Mouse (Mus musculus): ENCODE results near the gene Elfn1. TPM values are rescaled to one million over a fixed set of nuclear protein-coding genes. Genes with fewer than 3 reads are reported as not detected.

Elfn1 gene
- total and polyA plus RNA-seq, 3 experiments, result 0.05 TPM; not detected in 2

GRCm38 (mm10) chr5:139894025-139894508, 13.7 kb upstream of the Elfn1 start:
- no peak overlapping the region for H3K4me3 ChIP-seq (ENCODE audit: low read depth, low read length)
- ATAC-seq (ENCODE audit: extremely low read depth, insufficient number of reproducible peaks, low FRiP score, poor library complexity, severe bottlenecking) (no peak), DNase-seq (ENCODE audit: low spot score) (no peak)
- TF ChIP-seq TAL1 (conservative IDR thresholded peaks at IDR 0.05; ENCODE audit: low read depth, low read length) (no peak), CTCF (IDR thresholded peaks at IDR 0.05; ENCODE audit: low read depth, low read length) (no peak), GATA2 (IDR thresholded peaks at IDR 0.05; ENCODE audit: borderline replicate concordance, low read depth, low read length) (no peak), POLR2AphosphoS5 (IDR thresholded peaks at IDR 0.05; ENCODE audit: insufficient replicate concordance, low read depth, low read length) (no peak), GATA1 (IDR thresholded peaks at IDR 0.05; ENCODE audit: borderline replicate concordance, low read length) (no peak)
- peaks cover 2% of the 10 kb centered on the region; the same call in 1 of the 2 replicates for H3K27me3 ChIP-seq (ENCODE audit: insufficient read depth, low read length)
- no peaks in the 10 kb centered on the region for H3K9me3 ChIP-seq (replicated peaks)
- H3K4me1 ChIP-seq (ENCODE audit: insufficient read depth, low read depth, low read length), result no peaks in the 10 kb centered on the region
- no peaks in the 10 kb centered on the region for H3K36me3 ChIP-seq (replicated peaks)

- TF ChIP-seq GATA2 (IDR thresholded peaks at IDR 0.05; ENCODE audit: borderline replicate concordance, low read depth, low read length) (no peak), CTCF (IDR thresholded peaks at IDR 0.05; ENCODE audit: low read depth, low read length) (no peak)
- H3K36me3 ChIP-seq (replicated peaks), result no peaks in the 10 kb centered on the region
- ATAC-seq (ENCODE audit: extremely low read depth, insufficient number of reproducible peaks, low FRiP score, poor library complexity, severe bottlenecking) (no peak), DNase-seq (ENCODE audit: low spot score) (no peak)
- H3K4me1 ChIP-seq (ENCODE audit: insufficient read depth, low read depth, low read length), result no peaks in the 10 kb centered on the region
- H3K27me3 ChIP-seq (ENCODE audit: insufficient read depth, low read length), result no peaks in the 10 kb centered on the region; the same call in 1 of the 2 replicates
- H3K9me3 ChIP-seq (replicated peaks), result no peaks in the 10 kb centered on the region
- H3K4me3 ChIP-seq (ENCODE audit: low read depth, low read length), result no peak overlapping the region
Observed at GRCm38 (mm10) chr5:139899044-139899443, 8.7 kb upstream of the Elfn1 start.

GRCm38 (mm10) chr5:139905121-139905520, 2.6 kb upstream of the Elfn1 start:
- TF ChIP-seq CTCF (IDR thresholded peaks at IDR 0.05; ENCODE audit: low read depth, low read length) (no peak), TAL1 (conservative IDR thresholded peaks at IDR 0.05; ENCODE audit: low read depth, low read length) (no peak), GATA2 (IDR thresholded peaks at IDR 0.05; ENCODE audit: borderline replicate concordance, low read depth, low read length) (no peak), POLR2AphosphoS5 (IDR thresholded peaks at IDR 0.05; ENCODE audit: insufficient replicate concordance, low read depth, low read length) (no peak), GATA1 (IDR thresholded peaks at IDR 0.05; ENCODE audit: borderline replicate concordance, low read length) (no peak)
- Histone ChIP-seq H3K27me3 (ENCODE audit: insufficient read depth, low read length) (peaks cover 24% of the 10 kb centered on the region; the same call in 1 of the 2 replicates), H3K4me1 (ENCODE audit: insufficient read depth, low read depth, low read length) (no peaks in the 10 kb centered on the region), H3K36me3 (replicated peaks) (no peaks in the 10 kb centered on the region), H3K9me3 (replicated peaks) (peaks cover 17% of the 10 kb centered on the region), H3K4me3 (ENCODE audit: low read depth, low read length) (no peak overlapping the region)
- DNase-seq (ENCODE audit: low spot score) (no peak), ATAC-seq (ENCODE audit: extremely low read depth, insufficient number of reproducible peaks, low FRiP score, poor library complexity, severe bottlenecking) (no peak)

- DNase-seq (ENCODE audit: low spot score) (no peak), ATAC-seq (ENCODE audit: extremely low read depth, insufficient number of reproducible peaks, low FRiP score, poor library complexity, severe bottlenecking) (no peak)
- Histone ChIP-seq H3K9me3 (replicated peaks) (peaks cover 17% of the 10 kb centered on the region), H3K27me3 (ENCODE audit: insufficient read depth, low read length) (peaks cover 34% of the 10 kb centered on the region; the same call in 1 of the 2 replicates), H3K4me1 (ENCODE audit: insufficient read depth, low read depth, low read length) (no peaks in the 10 kb centered on the region), H3K36me3 (replicated peaks) (no peaks in the 10 kb centered on the region), H3K4me3 (ENCODE audit: low read depth, low read length) (no peak overlapping the region)
- no peak for TF ChIP-seq GATA1 (IDR thresholded peaks at IDR 0.05; ENCODE audit: borderline replicate concordance, low read length)
- TF ChIP-seq CTCF (IDR thresholded peaks at IDR 0.05; ENCODE audit: low read depth, low read length), result no peak
- no peak for TF ChIP-seq TAL1 (conservative IDR thresholded peaks at IDR 0.05; ENCODE audit: low read depth, low read length)
- TF ChIP-seq POLR2AphosphoS5 (IDR thresholded peaks at IDR 0.05; ENCODE audit: insufficient replicate concordance, low read depth, low read length), result no peak
- TF ChIP-seq GATA2 (IDR thresholded peaks at IDR 0.05; ENCODE audit: borderline replicate concordance, low read depth, low read length), result no peak
Observed at GRCm38 (mm10) chr5:139906507-139906906, 1.2 kb upstream of the Elfn1 start.

- Histone ChIP-seq H3K4me1 (ENCODE audit: insufficient read depth, low read depth, low read length) (no peaks in the 10 kb centered on the region), H3K9me3 (replicated peaks) (peaks cover 17% of the 10 kb centered on the region), H3K4me3 (ENCODE audit: low read depth, low read length) (no peak overlapping the region), H3K36me3 (replicated peaks) (no peaks in the 10 kb centered on the region), H3K27me3 (ENCODE audit: insufficient read depth, low read length) (peaks cover 41% of the 10 kb centered on the region; the same call in 1 of the 2 replicates)
- ATAC-seq (ENCODE audit: extremely low read depth, insufficient number of reproducible peaks, low FRiP score, poor library complexity, severe bottlenecking) (no peak), DNase-seq (ENCODE audit: low spot score) (no peak)
- no peak for TF ChIP-seq CTCF (IDR thresholded peaks at IDR 0.05; ENCODE audit: low read depth, low read length)
- TF ChIP-seq POLR2AphosphoS5 (IDR thresholded peaks at IDR 0.05; ENCODE audit: insufficient replicate concordance, low read depth, low read length), result no peak
- no peak for TF ChIP-seq GATA1 (IDR thresholded peaks at IDR 0.05; ENCODE audit: borderline replicate concordance, low read length)
- no peak for TF ChIP-seq GATA2 (IDR thresholded peaks at IDR 0.05; ENCODE audit: borderline replicate concordance, low read depth, low read length)
- no peak for TF ChIP-seq TAL1 (conservative IDR thresholded peaks at IDR 0.05; ENCODE audit: low read depth, low read length)
Observed at GRCm38 (mm10) chr5:139907241-139907640, 502 bp upstream of the Elfn1 start.

GRCm38 (mm10) chr5:139908243-139908810, 584 bp downstream of the Elfn1 start:
- H3K9me3 ChIP-seq (replicated peaks), result peaks cover 17% of the 10 kb centered on the region
- TF ChIP-seq TAL1 (conservative IDR thresholded peaks at IDR 0.05; ENCODE audit: low read depth, low read length) (no peak), CTCF (IDR thresholded peaks at IDR 0.05; ENCODE audit: low read depth, low read length) (no peak), GATA2 (IDR thresholded peaks at IDR 0.05; ENCODE audit: borderline replicate concordance, low read depth, low read length) (no peak), POLR2AphosphoS5 (IDR thresholded peaks at IDR 0.05; ENCODE audit: insufficient replicate concordance, low read depth, low read length) (no peak), GATA1 (IDR thresholded peaks at IDR 0.05; ENCODE audit: borderline replicate concordance, low read length) (no peak)
- peaks cover 48% of the 10 kb centered on the region; the same call in 1 of the 2 replicates for H3K27me3 ChIP-seq (ENCODE audit: insufficient read depth, low read length)
- no peaks in the 10 kb centered on the region for H3K4me1 ChIP-seq (ENCODE audit: insufficient read depth, low read depth, low read length)
- H3K4me3 ChIP-seq (ENCODE audit: low read depth, low read length), result no peak overlapping the region
- DNase-seq (ENCODE audit: low spot score), result no peak
- H3K36me3 ChIP-seq (replicated peaks), result no peaks in the 10 kb centered on the region
- no peak for ATAC-seq (ENCODE audit: extremely low read depth, insufficient number of reproducible peaks, low FRiP score, poor library complexity, severe bottlenecking)
